Mouse (Mus musculus) right cerebral cortex, postnatal 10 days (tissue): Measurements from ENCODE around the gene Med16.
A peak's percentile ranks its signal among the peaks of the same experiment; 100 is the strongest.

Source experiments
- DNase-seq, 2 experiments: peaks; one replicate each; pipeline ENCODE4 v3.0.0; 2021; ENCODE audit warnings: low spot score in 2 of 2

Med16 gene

GRCm38 (mm10) chr10:79908167-79909091 lies at the start of gene Med16:
Med16 (minus strand) TSS chr10:79908923.
- DNase-seq, result peak; percentile 95 to 97

GRCm38 (mm10) chr10:79958140-79958816 lies 49.6 kb upstream of the Med16 start:
- DNase-seq, result peak; percentile 75 to 81

DNA sequence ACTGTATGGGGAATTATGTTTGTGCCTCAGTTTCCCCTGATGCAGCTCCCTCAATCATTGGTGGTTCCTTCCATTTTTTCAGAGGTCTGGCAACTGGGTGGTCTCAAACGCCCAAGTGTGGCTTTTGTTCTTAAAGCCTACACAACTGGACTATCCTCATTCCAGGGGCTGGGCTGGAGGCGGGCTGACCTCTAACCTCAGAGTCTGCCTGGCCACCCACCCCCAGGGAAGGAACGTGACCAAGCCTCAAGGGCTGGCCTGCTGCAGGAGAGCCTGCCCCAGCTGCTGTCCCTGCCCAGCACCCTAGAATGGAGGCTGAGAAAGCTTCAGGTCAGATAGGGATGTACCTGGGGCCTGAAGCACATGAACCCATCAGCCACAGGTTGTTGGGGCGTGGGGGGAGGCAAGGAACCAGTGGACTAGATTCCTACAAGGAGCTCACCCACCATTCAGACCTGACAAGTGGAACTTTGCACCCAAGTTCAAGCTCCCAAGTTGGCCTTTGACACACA lies 48.0 kb upstream of the Med16 start:
- no peak for DNase-seq

- DNase-seq, result no peak
Observed at GRCm38 (mm10) chr10:79955691-79956090, 47.0 kb upstream of the Med16 start.

DNA sequence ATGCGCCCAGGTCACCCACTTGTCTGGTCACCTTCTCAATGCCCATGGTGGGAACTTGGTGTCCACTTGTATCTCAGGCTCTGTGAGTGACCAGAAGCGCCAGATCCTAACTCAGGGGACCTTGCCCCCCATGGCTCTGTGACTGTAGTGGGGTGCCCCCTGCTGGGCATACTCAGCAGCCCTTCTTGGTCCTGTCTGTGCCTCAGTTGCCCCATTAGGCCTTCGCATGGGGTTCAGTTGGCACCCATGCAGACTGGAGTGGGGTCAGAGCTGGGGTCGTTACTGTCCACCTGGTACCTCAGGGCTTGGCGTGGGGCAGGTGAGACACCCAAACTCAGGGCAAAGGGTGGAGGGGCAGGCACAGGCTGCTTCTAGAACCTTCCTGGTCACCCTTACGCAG lies 45.2 kb upstream of the Med16 start:
- DNase-seq, result no peak

- no peak for DNase-seq
Observed at GRCm38 (mm10) chr10:79950661-79951060, 41.9 kb upstream of the Med16 start.

- no peak for DNase-seq
Observed at GRCm38 (mm10) chr10:79949873-79950272, 41.1 kb upstream of the Med16 start.

GRCm38 (mm10) chr10:79947502-79947901 lies 38.8 kb upstream of the Med16 start:
- DNase-seq, result no peak

GRCm38 (mm10) chr10:79946752-79947322 lies 38.1 kb upstream of the Med16 start:
- no peak for DNase-seq

GRCm38 (mm10) chr10:79945507-79946234 lies 36.9 kb upstream of the Med16 start:
- no peak for DNase-seq

- DNase-seq, result no peak
Observed at GRCm38 (mm10) chr10:79943471-79943901, 34.8 kb upstream of the Med16 start.

DNA sequence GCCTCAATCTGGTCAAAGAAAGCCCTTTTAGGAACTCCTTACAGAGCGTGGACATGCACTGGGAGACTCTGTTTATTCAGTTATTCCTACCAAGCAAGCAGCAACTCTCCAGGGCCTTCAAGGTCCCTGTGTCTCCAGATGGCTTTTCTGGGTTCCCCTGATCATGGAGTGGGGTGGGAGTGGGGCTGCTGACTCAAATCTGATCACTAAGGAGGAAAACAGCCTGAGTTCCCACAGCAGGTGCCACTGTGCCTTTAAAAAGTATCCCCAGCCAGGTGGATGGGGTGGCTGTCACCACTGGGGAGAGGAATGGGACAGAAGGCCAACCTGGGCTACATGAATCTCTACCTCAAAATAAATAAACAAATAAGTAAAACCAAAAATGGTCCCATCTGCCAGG lies 34.3 kb upstream of the Med16 start:
- no peak for DNase-seq

GRCm38 (mm10) chr10:79940749-79941148 lies 32.0 kb upstream of the Med16 start:
- DNase-seq, result peak in 1 of 2 experiments; percentile 69

DNA sequence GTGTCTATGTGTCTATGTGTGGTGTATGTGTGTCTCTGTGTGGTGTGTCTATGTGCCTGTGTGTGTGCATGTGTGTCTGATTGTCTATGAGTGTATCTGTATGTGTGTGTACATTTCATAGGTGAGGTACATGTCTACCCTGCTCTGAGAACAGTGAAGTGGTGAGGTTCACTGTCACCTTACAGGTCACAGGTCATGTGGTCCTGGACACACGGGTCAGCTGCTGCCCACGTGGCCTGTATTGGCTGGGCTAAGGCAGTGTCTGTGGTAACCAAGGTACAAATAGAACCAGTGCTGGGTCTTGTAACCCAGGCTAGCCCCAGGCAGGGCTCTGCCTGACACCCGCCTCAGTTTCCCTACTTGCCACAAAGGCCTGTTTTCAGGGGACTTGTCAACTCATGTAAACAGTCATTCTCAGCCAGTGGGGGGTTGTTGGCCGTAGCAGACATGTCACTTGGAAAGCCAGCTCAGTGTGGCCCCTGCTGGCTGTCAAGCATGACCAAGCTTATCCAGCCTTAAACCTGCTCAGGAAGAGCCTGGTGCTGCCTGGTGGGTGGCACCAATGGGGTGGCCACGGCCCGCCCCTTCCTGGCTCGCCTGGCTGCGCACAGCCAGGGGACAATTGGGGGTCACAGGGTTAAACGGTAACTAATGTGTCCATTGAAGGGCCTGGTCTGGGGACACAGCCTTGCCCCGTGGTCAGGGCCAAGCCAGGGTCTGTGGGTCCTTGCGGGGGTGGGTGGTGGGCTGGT lies 29.2 kb upstream of the Med16 start:
- DNase-seq, result no peak

DNA sequence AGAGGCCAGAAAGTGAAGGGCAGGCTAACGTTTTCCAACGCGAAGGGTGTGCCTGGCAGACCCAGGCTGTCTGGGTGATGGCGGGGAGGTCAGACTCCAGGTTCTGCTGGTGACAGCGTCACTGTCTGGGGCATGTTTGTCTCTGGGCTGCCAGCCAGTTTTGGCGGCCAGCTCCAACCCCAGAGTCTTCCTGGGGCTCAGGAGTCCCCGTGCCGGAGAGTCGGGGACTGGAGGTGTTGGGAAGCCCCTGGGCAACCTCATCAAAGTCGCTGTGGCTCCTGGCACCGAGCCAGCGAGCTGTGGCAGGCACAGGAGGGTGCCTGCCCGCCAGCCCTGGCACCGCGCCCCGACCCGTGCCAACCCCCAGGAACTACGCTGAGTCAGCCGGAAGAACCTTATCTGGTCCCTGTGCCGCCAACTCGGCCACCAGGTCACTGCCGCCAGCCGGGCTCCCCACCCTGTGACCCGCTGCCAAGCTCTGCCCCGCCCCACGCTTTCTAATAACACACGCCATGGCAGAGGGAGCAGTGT lies 28.3 kb upstream of the Med16 start:
- no peak for DNase-seq

- no peak for DNase-seq
Observed at GRCm38 (mm10) chr10:79936284-79936910, 27.7 kb upstream of the Med16 start.

GRCm38 (mm10) chr10:79934794-79935569 lies 26.3 kb upstream of the Med16 start:
- peak in 1 of 2 experiments; percentile 42 for DNase-seq

DNA sequence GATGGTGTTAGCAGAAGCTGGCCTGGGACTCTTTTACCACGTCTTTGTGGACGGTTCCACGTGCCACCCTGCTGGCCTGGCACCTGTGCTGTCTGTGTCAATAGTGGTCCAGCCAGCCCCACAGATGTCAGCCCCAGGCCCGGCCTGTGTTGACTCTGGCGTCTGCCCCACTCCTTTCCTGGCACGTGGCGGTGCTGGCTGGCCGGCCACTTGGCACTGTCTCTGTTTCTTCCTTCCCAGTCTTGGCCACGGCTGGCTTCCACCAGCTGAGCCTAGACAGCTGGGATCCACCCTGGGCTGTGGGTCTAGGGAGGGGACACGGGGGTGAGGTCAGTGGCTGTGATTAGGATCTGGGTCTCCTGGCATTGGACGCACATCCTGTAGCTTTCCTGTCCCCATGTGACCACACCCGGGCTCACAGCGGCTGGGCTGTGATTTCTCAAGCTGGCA lies 25.6 kb upstream of the Med16 start:
- DNase-seq, result peak; percentile 87 to 90

DNA sequence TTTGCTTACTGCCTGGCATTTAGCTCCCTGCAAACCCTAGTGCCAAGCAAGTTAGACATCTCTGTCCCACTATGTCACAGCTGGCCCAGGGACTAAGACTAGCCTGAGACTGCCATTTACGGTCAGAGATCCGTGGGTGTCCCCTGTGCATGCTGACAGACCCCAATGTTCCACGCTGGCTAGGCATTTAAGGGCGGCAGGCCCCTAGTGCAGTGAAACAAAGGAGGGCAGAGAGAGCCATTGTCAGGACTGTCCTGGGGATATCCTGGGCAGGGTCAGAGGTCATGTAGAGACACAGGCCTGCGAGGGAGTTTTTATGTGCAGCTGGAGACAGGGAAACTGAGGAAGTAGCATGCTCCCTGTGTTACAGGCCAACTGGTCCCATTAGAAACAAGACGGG lies 25.1 kb upstream of the Med16 start:
- no peak for DNase-seq
